Mouse (Mus musculus): ENCODE results near the gene Sirpb1b. TPM values are rescaled to one million over a fixed set of nuclear protein-coding genes. Genes with fewer than 3 reads are reported as not detected.
"Not testable (repeated sequence)": the region's sequence is repeated elsewhere in the genome, so short reads cannot be mapped to it uniquely, and the experiment has no call there.

Gene Sirpb1b
- polyA plus RNA-seq (2015; fragmentation: Nextera tagmentation; extraction: Ambion mirVana): 0.09 TPM in 1 of 2 replicates, not detected in the other

GRCm38 (mm10) chr3:15574887-15575286 is at the start of gene Sirpb1b:
TSS of gene Sirpb1b (minus strand) at chr3:15575065.
- not testable (repeated sequence) for H3K9me3 ChIP-seq (replicated peaks; ENCODE audit: control insufficient read depth, low read length); ATAC-seq (replicated peaks; ENCODE audit: extremely low read depth, insufficient read depth, low FRiP score); H3K4me1 ChIP-seq (ENCODE audit: control insufficient read depth, insufficient read depth, low read length); H3K4me3 ChIP-seq (ENCODE audit: low read length); H3K36me3 ChIP-seq (ENCODE audit: control insufficient read depth, insufficient read depth); H3K27ac ChIP-seq (ENCODE audit: low read length); H3K4me2 ChIP-seq (ENCODE audit: low read depth, low read length); H3K9ac ChIP-seq (ENCODE audit: low read length); H3K27me3 ChIP-seq (ENCODE audit: control insufficient read depth, insufficient read depth, low read length)
- WGBS: no CpG with 5 or more reads among the region's 1 CpGs

- not testable (repeated sequence) for H3K9me3 ChIP-seq (replicated peaks; ENCODE audit: control insufficient read depth, low read length); H3K4me3 ChIP-seq (ENCODE audit: low read length); H3K4me1 ChIP-seq (ENCODE audit: control insufficient read depth, insufficient read depth, low read length); H3K4me2 ChIP-seq (ENCODE audit: low read depth, low read length); H3K9ac ChIP-seq (ENCODE audit: low read length); ATAC-seq (replicated peaks; ENCODE audit: extremely low read depth, insufficient read depth, low FRiP score); H3K27me3 ChIP-seq (ENCODE audit: control insufficient read depth, insufficient read depth, low read length); H3K27ac ChIP-seq (ENCODE audit: low read length); H3K36me3 ChIP-seq (ENCODE audit: control insufficient read depth, insufficient read depth)
- 73% methylated on average over 2 of the region's 2 CpGs for WGBS
Measured at GRCm38 (mm10) chr3:15590377-15591117, 15.7 kb upstream of the Sirpb1b start.

- not testable (repeated sequence) for H3K27me3 ChIP-seq (ENCODE audit: control insufficient read depth, insufficient read depth, low read length); H3K4me1 ChIP-seq (ENCODE audit: control insufficient read depth, insufficient read depth, low read length); H3K4me3 ChIP-seq (ENCODE audit: low read length); H3K9ac ChIP-seq (ENCODE audit: low read length); H3K4me2 ChIP-seq (ENCODE audit: low read depth, low read length); ATAC-seq (replicated peaks; ENCODE audit: extremely low read depth, insufficient read depth, low FRiP score); H3K36me3 ChIP-seq (ENCODE audit: control insufficient read depth, insufficient read depth); H3K27ac ChIP-seq (ENCODE audit: low read length)
- H3K9me3 ChIP-seq (replicated peaks; ENCODE audit: control insufficient read depth, low read length): peaks cover 12% of the 10 kb centered on the region
- 63% methylated on average over 1 of the region's 1 CpGs for WGBS
Measured at GRCm38 (mm10) chr3:15586665-15587064, 11.8 kb upstream of the Sirpb1b start.

- Histone ChIP-seq H3K9me3 (replicated peaks; ENCODE audit: control insufficient read depth, low read length) (peaks cover 10% of the 10 kb centered on the region), H3K4me3 (ENCODE audit: low read length) (no peak overlapping the region), H3K4me2 (ENCODE audit: low read depth, low read length) (no peak overlapping the region), H3K36me3 (ENCODE audit: control insufficient read depth, insufficient read depth) (no peaks in the 10 kb centered on the region), H3K27me3 (ENCODE audit: control insufficient read depth, insufficient read depth, low read length) (no peaks in the 10 kb centered on the region), H3K27ac (ENCODE audit: low read length) (no peak overlapping the region), H3K9ac (ENCODE audit: low read length) (no peak overlapping the region), H3K4me1 (ENCODE audit: control insufficient read depth, insufficient read depth, low read length) (no peaks in the 10 kb centered on the region)
- 78% methylated on average over 1 of the region's 1 CpGs for WGBS
- no peak for ATAC-seq (replicated peaks; ENCODE audit: extremely low read depth, insufficient read depth, low FRiP score)
Measured at GRCm38 (mm10) chr3:15583452-15583851, 8.6 kb upstream of the Sirpb1b start.

GRCm38 (mm10) chr3:15582948-15583347 is 8.1 kb upstream of the Sirpb1b start:
- not testable (repeated sequence) for H3K4me2 ChIP-seq (ENCODE audit: low read depth, low read length); H3K4me3 ChIP-seq (ENCODE audit: low read length); ATAC-seq (replicated peaks; ENCODE audit: extremely low read depth, insufficient read depth, low FRiP score); H3K4me1 ChIP-seq (ENCODE audit: control insufficient read depth, insufficient read depth, low read length); H3K36me3 ChIP-seq (ENCODE audit: control insufficient read depth, insufficient read depth); H3K27ac ChIP-seq (ENCODE audit: low read length); H3K9me3 ChIP-seq (replicated peaks; ENCODE audit: control insufficient read depth, low read length); H3K27me3 ChIP-seq (ENCODE audit: control insufficient read depth, insufficient read depth, low read length); H3K9ac ChIP-seq (ENCODE audit: low read length)
- 68% methylated on average over 3 of the region's 3 CpGs for WGBS

GRCm38 (mm10) chr3:15576466-15576865 is 1.6 kb upstream of the Sirpb1b start:
- H3K9ac ChIP-seq (ENCODE audit: low read length); H3K4me1 ChIP-seq (ENCODE audit: control insufficient read depth, insufficient read depth, low read length); H3K4me3 ChIP-seq (ENCODE audit: low read length); H3K36me3 ChIP-seq (ENCODE audit: control insufficient read depth, insufficient read depth); H3K27ac ChIP-seq (ENCODE audit: low read length); H3K4me2 ChIP-seq (ENCODE audit: low read depth, low read length); H3K27me3 ChIP-seq (ENCODE audit: control insufficient read depth, insufficient read depth, low read length); H3K9me3 ChIP-seq (replicated peaks; ENCODE audit: control insufficient read depth, low read length); ATAC-seq (replicated peaks; ENCODE audit: extremely low read depth, insufficient read depth, low FRiP score): not testable (repeated sequence)

GRCm38 (mm10) chr3:15528589-15528988 is 46.3 kb downstream of the Sirpb1b start:
- H3K36me3 ChIP-seq (ENCODE audit: control insufficient read depth, insufficient read depth): no peaks in the 10 kb centered on the region
- no peak overlapping the region for H3K9ac ChIP-seq (ENCODE audit: low read length)
- no peak overlapping the region for H3K4me3 ChIP-seq (ENCODE audit: low read length)
- no peaks in the 10 kb centered on the region for H3K27me3 ChIP-seq (ENCODE audit: control insufficient read depth, insufficient read depth, low read length)
- H3K4me1 ChIP-seq (ENCODE audit: control insufficient read depth, insufficient read depth, low read length): no peaks in the 10 kb centered on the region
- no peak overlapping the region for H3K4me2 ChIP-seq (ENCODE audit: low read depth, low read length)
- peaks cover 13% of the 10 kb centered on the region for H3K9me3 ChIP-seq (replicated peaks; ENCODE audit: control insufficient read depth, low read length)
- ATAC-seq (replicated peaks; ENCODE audit: extremely low read depth, insufficient read depth, low FRiP score): no peak
- H3K27ac ChIP-seq (ENCODE audit: low read length): no peak overlapping the region

- 78% methylated on average over 9 of the region's 11 CpGs for WGBS
Measured at GRCm38 (mm10) chr3:15513608-15514007, 61.3 kb downstream of the Sirpb1b start.

GRCm38 (mm10) chr3:15507792-15508321 is 67.0 kb downstream of the Sirpb1b start:
- ATAC-seq (replicated peaks; ENCODE audit: extremely low read depth, insufficient read depth, low FRiP score); H3K27me3 ChIP-seq (ENCODE audit: control insufficient read depth, insufficient read depth, low read length); H3K36me3 ChIP-seq (ENCODE audit: control insufficient read depth, insufficient read depth); H3K4me1 ChIP-seq (ENCODE audit: control insufficient read depth, insufficient read depth, low read length); H3K4me3 ChIP-seq (ENCODE audit: low read length); H3K9ac ChIP-seq (ENCODE audit: low read length); H3K4me2 ChIP-seq (ENCODE audit: low read depth, low read length); H3K27ac ChIP-seq (ENCODE audit: low read length); H3K9me3 ChIP-seq (replicated peaks; ENCODE audit: control insufficient read depth, low read length): not testable (repeated sequence)
- 68% methylated on average over 3 of the region's 3 CpGs for WGBS

More at GRCm38 (mm10) chr3:15513608-15514007, 61.3 kb downstream of the Sirpb1b start:
- not testable (repeated sequence) for ATAC-seq (replicated peaks; ENCODE audit: extremely low read depth, insufficient read depth, low FRiP score); H3K9me3 ChIP-seq (replicated peaks; ENCODE audit: control insufficient read depth, low read length); H3K4me3 ChIP-seq (ENCODE audit: low read length); H3K4me2 ChIP-seq (ENCODE audit: low read depth, low read length); H3K36me3 ChIP-seq (ENCODE audit: control insufficient read depth, insufficient read depth); H3K4me1 ChIP-seq (ENCODE audit: control insufficient read depth, insufficient read depth, low read length); H3K27me3 ChIP-seq (ENCODE audit: control insufficient read depth, insufficient read depth, low read length); H3K27ac ChIP-seq (ENCODE audit: low read length); H3K9ac ChIP-seq (ENCODE audit: low read length)
